Mouse (Mus musculus) testis, adult 2 months (tissue): Measurements from ENCODE around the gene Kiss1.

ENCODE experiments used
- CTCF ChIP-seq: fragments of 200-500 bp; IDR thresholded peaks from 2 replicates; pipeline ENCODE4 v1.5.1; 2012; ENCODE audit warnings: low read depth, mild to moderate bottlenecking, inconsistent platforms, low read length, moderate library complexity; ENCODE audit not compliant: control insufficient read depth, insufficient read depth, insufficient replicate concordance
- POLR2A ChIP-seq: fragments of 200-500 bp; IDR thresholded peaks from 2 replicates; pipeline ENCODE4 v1.6.1; 2012; ENCODE audit warnings: low read depth, mild to moderate bottlenecking, inconsistent platforms, low read length, moderate library complexity; ENCODE audit not compliant: control insufficient read depth

DNA sequence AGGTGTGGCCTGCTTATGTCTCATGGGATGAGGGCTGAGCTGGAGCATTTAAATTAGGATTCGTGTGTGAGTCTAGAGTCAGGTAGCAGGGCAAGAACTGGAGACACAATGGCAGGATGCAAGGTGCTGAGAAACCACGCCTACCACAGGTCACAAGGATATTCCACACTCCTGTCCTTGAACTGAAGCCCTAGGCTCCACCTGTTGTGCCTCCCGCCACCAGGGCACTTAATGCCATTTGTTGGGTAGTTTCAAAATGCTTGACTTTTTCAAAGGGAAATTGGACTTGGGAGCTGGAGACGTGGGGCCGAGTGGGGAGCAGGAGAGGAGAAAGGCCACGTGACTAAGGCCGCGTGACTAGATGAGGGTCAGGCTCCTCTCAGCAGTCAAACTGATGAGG lies 4.3 kb downstream of the Kiss1 start:
- TF ChIP-seq POLR2A (no peak), CTCF (no peak)
